Mouse (Mus musculus) heart, postnatal 25 days (tissue): Measurements from ENCODE around the gene Slc1a5. TPM values are rescaled to one million over a fixed set of nuclear protein-coding genes. Genes with fewer than 3 reads are reported as not detected.

Source experiments
- DNase-seq: peaks from one replicate; pipeline ENCODE4 v3.0.0; 2022; ENCODE audit warnings: low spot score
- intact Hi-C: fragments of 180-260 bp; cut with DNase I; formaldehyde crosslinking; loops from one replicate; pipeline ENCODE4 v1.15.1; 2025
- total RNA-seq, 2 experiments: library from RNA; stranded (reverse); gene quantifications; 2 replicates each; pipeline ENCODE4 v1.2.3; 2021

The Slc1a5 gene
- total RNA-seq, result 10 to 100 TPM; 18.5 to 22.8 TPM

GRCm38 (mm10) chr7:16780825-16781554 lies at the start of gene Slc1a5:
Gene Slc1a5, plus strand, starts transcription at chr7:16781340.
- intact Hi-C loops, result loop anchor here (2.0 kb wide), 1 partner anchor 34 kb away; no protein-coding TSS in a partner anchor
- DNase-seq, result peak; percentile 88

GRCm38 (mm10) chr7:16731893-16732422 lies 49.2 kb upstream of the Slc1a5 start:
- no peak for DNase-seq
- intact Hi-C loops, result loop anchor here (10.0 kb wide), 1 partner anchor 347 kb away; the partner anchor contains the start of gene Sae1

DNA sequence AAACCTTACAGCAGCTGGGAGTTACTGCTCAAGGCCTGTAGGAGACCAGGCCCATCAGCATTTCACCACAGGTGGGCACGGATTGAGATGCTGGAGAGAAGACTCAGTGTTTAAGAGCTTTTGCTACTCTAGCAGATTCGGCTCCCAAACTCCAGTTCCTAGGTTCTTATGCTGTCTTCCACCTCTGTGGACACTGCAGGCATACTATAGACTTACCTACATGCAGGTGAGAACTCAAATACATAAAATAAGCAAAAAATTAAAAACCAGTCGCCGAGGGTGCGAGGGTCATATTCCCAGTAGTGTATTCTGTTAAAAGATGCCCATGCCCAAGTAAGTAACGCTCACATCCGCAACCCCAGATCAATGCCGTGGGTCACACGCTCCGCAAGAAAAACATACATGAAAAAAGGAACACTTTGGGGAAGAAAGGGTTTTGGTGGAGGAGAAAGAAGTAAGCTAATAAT lies 43.5 kb upstream of the Slc1a5 start:
- DNase-seq, result no peak
- intact Hi-C loops, result loop anchor here (10.0 kb wide), 1 partner anchor 353 kb away; the partner anchor contains the start of gene Sae1

- intact Hi-C loops, result loop anchor here (10.0 kb wide), 1 partner anchor 353 kb away; the partner anchor contains the start of gene Sae1
- peak; percentile 93 for DNase-seq
Measured at GRCm38 (mm10) chr7:16738073-16738696, 43.0 kb upstream of the Slc1a5 start, which contains the start of gene Ap2s1. Gene Ap2s1, plus strand, starts transcription at chr7:16738410.

GRCm38 (mm10) chr7:16739056-16739604 lies 42.0 kb upstream of the Slc1a5 start:
- DNase-seq, result no peak
- intact Hi-C loops, result loop anchor here (10.0 kb wide), 1 partner anchor 354 kb away; the partner anchor contains the start of gene Sae1

DNA sequence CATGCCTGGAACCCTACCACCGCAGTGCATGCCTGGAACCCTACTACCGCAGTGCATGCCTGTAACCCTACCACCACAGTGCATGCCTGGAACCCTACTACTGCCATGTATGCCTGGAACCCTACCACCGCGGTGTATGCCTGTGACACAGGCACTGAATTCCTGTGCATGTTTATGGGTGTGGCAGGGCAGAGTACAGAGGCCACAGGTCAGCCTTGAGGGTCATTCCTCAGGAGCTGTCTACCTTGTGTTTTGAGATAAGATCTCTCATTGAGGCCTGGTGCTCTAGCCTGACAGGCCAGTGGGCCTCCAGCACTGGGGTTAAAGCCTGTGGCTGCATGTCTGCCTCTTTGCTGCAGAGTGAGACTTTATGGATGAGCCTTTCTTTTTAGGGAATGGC lies 35.8 kb upstream of the Slc1a5 start:
- intact Hi-C loops, result loop anchor here (10.0 kb wide), 1 partner anchor 149 kb away; the partner anchor contains the start of gene Gng8

DNA sequence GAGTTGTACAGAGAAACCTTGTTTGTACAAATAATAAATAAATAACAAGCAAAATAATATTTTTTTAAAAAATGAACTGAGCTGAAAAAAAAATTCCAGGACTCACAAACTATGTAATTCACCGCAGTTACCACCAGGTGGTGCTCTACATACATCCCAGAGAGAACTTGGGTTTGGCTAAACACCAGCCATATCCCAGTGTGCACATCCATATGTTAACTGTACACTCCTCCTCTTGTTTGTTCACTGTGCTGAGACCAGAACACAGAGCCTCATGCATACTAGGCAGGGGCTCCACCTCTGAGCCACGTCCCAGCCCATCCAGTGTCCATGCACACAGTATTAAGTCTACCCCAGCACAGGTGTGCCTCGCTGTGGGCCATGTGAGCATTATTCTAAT lies 35.0 kb upstream of the Slc1a5 start:
- intact Hi-C loops, result loop anchor here (2.0 to 10.0 kb wide), 3 partner anchors 35 to 149 kb away; partner anchors contain the start of genes Gng8 and Slc1a5
- no peak for DNase-seq

More for the DNA sequence above, 35.8 kb upstream of the Slc1a5 start:
- no peak for DNase-seq

DNA sequence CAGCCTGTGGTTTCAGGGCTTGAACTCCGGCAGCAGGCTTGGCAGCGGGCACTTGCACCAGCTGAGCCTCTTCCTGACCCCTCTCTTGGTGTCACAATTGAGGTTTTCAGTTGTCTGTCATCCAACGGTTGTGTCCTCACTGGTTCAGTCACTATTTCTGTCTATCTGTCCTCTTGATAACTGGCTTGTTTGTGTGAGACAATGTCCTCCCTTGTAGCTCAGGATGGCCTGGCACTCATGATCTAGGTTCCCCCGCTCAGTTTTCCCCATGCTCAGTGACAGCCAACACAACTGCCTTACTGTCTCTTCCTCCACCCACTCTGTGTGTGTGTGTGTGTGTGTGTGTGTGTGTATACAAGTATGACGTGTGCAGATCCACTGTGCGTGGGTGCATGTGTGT lies 33.5 kb upstream of the Slc1a5 start:
- intact Hi-C loops, result loop anchor here (2.0 to 10.0 kb wide), 3 partner anchors 33 to 147 kb away; partner anchors contain the start of genes Gng8 and Slc1a5
- DNase-seq, result no peak

DNA sequence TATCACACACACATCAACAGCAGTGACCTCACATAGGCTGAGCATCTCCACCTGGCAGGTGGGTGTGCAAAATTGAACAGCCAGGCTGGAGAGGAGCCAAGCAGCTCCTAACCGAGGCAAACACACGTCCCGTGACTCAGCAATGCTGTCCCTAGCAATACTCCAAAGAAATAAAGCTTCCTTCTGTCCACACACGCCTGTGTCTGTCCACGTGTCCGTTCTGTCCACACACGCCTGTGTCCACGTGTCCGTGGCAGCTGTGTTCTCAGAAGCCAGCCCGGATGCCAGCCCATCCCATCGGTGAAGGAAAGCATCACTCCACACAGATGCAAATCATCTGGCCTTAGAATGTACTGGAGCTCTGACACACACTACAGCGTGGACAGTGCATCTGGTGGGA lies 29.1 kb upstream of the Slc1a5 start:
- intact Hi-C loops, result no loop called here
- no peak for DNase-seq

GRCm38 (mm10) chr7:16755362-16756017 lies 25.6 kb upstream of the Slc1a5 start:
- DNase-seq, result peak; percentile 43
- intact Hi-C loops, result no loop called here

DNA sequence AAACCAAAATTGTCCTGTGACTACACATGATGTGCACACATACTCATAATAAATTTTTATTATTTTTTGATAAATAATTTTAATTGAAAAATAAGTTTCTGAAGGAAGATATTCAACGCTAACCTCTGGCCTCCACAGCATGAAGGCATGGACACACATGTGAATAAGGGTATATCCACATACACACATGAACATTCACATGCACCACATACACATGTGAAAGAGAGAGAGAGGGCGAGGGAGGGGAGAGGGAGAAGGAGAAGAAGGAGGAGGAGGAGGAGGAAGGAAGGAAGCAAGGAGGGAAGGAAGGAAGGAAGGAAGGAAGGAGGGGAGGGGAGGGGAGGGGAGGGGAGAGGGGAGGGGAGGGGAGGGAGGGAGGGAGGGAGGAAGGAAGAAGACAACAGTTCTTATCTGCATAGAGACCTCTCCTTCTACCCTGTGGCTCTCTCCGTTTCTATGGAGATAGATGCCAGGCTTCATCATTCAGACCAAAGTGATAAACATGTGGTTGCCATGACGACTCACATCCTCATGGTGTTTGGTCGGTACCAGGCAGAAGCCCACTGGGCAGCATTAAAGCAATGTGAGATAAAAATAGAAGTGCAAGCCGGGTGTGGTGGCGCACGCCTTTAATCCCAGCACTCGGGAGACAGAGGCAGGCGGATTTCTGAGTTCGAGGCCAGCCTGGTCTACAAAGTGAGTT lies 22.1 kb upstream of the Slc1a5 start:
- no peak for DNase-seq
- intact Hi-C loops, result no loop called here

GRCm38 (mm10) chr7:16760292-16760691 lies 20.8 kb upstream of the Slc1a5 start:
- intact Hi-C loops, result loop anchor here (2.0 kb wide), 1 partner anchor 23 kb away; no protein-coding TSS in a partner anchor
- DNase-seq, result peak; percentile 60

DNA sequence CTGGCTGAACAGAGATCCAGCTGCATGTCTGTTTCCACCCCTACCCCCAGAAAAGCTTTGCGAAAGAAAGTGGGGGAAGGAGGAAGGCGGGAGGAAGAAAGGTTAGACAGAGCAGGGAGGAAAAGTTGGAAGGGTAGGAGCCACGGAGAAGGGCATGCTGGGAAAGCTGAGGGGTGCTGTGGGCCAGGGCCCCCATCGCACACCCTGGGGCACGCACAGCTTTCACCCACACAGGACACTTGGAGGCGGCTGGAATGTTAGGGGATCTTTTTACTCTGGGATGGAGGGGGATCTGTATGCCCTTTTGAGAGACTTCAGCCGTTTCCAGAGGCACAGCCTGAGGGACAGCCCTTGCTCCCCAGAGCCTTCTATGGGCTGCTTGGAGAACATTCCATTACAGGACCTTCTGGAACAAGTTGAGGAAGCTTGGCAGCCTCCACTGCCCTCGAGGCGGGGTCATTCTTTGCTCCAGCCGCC lies 20.1 kb upstream of the Slc1a5 start:
- DNase-seq, result peak; percentile 81
- intact Hi-C loops, result loop anchor here (2.0 kb wide), 1 partner anchor 22 kb away; no protein-coding TSS in a partner anchor

GRCm38 (mm10) chr7:16761630-16762029 lies 19.5 kb upstream of the Slc1a5 start:
- intact Hi-C loops, result loop anchor here (2.0 kb wide), 1 partner anchor 21 kb away; no protein-coding TSS in a partner anchor
- DNase-seq, result no peak

GRCm38 (mm10) chr7:16763463-16764218 lies 17.5 kb upstream of the Slc1a5 start:
- DNase-seq, result peak; percentile 57
- intact Hi-C loops, result no loop called here

- intact Hi-C loops, result no loop called here
- DNase-seq, result no peak
Measured at GRCm38 (mm10) chr7:16766443-16766842, 14.7 kb upstream of the Slc1a5 start.

DNA sequence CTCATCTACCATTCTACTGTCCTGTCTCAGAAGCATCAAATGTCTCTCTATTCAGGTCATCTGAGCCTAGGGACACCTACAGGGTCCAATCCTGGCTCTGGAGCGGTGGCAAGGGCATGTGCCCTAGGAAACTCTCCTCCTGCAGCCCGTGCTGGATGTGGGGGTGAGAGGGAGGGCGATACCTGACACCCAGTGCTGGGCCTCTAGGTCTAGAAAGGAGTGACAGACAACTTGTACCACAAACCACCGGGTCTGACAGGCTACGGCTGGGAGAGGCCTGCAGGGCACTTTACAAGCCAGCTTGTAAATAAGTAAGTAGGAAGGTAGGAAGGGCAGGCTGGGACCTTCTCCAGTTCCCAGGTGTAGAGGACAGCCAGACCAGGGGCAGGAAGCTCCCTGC lies 5.3 kb upstream of the Slc1a5 start:
- intact Hi-C loops, result no loop called here
- DNase-seq, result no peak

GRCm38 (mm10) chr7:16780076-16780475 lies 1.1 kb upstream of the Slc1a5 start:
- intact Hi-C loops, result loop anchor here (2.0 kb wide), 1 partner anchor 33 kb away; no protein-coding TSS in a partner anchor

More at GRCm38 (mm10) chr7:16780076-16780475, 1.1 kb upstream of the Slc1a5 start:
- DNase-seq, result peak; percentile 73
